In genomic region chr2:157914105-157914764, GRCm38 (mm10) we compare ENCODE assay signal across 9 mouse cellular contexts. TPM values are rescaled to one million over a fixed set of nuclear protein-coding genes. Genes with fewer than 3 reads are reported as not detected.
A peak's percentile ranks its signal among the peaks of the same experiment; 100 is the strongest.
DNase-seq lines count a peak whose midpoint lies in the region; ATAC-seq and TF ChIP-seq lines count a peak whose summit lies in the region.
"Had no signal": no experiment of that assay in that cellular context is flagged by ENCODE, and none has a peak within 500 bp of the region (broad histone marks: within the 10 kb centered on the region; RNA-seq: fewer than 3 reads in every experiment).

Gene Vstm2l, plus strand, starts transcription at chr2:157914653.

- H3K4me2 ChIP-seq in embryonic facial prominence, embryonic 13.5 days, result peak within 1 kb of the TSS; percentile 63
- peak within 1 kb of the TSS; percentile 53 for H3K4me2 ChIP-seq in intestine, embryonic 16.5 days (ENCODE audit: low read depth, low read length)
- peak within 1 kb of the TSS; percentile 56 for H3K4me2 ChIP-seq in midbrain, embryonic 11.5 days
- peak within 1 kb of the TSS; percentile 25; the same call in 1 of the 2 replicates for H3K4me2 ChIP-seq in stomach, postnatal 0 days (replicated peaks; ENCODE audit: low read depth)

- TF ChIP-seq CTCF in stomach, postnatal 0 days (IDR thresholded peaks at IDR 0.05; ENCODE audit: low read depth), result no peak

- 5% methylated on average over 62 of the region's 62 CpGs for WGBS in heart, embryonic 10.5 days
- WGBS in embryonic facial prominence, embryonic 13.5 days, result 3% methylated on average over 60 of the region's 62 CpGs
- WGBS in intestine, embryonic 16.5 days, result 4% methylated on average over 52 of the region's 62 CpGs
- WGBS in midbrain, embryonic 11.5 days, result 2% methylated on average over 52 of the region's 62 CpGs
- WGBS in stomach, postnatal 0 days, result 4% methylated on average over 51 of the region's 62 CpGs

- H3K9me3 ChIP-seq in heart, embryonic 10.5 days, result no peaks in the 10 kb centered on the region
- no peaks in the 10 kb centered on the region for H3K9me3 ChIP-seq in embryonic facial prominence, embryonic 13.5 days
- H3K9me3 ChIP-seq in intestine, embryonic 16.5 days (ENCODE audit: control insufficient read depth, low read length), result no peaks in the 10 kb centered on the region
- H3K9me3 ChIP-seq in midbrain, embryonic 11.5 days (ENCODE audit: control insufficient read depth, low read length), result no peaks in the 10 kb centered on the region
- H3K9me3 ChIP-seq in stomach, postnatal 0 days (ENCODE audit: control insufficient read depth, low read length), result no peaks in the 10 kb centered on the region

- no peak for TF ChIP-seq EP300 in stomach, postnatal 0 days (optimal IDR thresholded peaks at IDR 0.05)

- no peak within 1 kb of the TSS for H3K9ac ChIP-seq in embryonic facial prominence, embryonic 13.5 days
- H3K9ac ChIP-seq in intestine, embryonic 16.5 days (ENCODE audit: low read depth, low read length), result no peak within 1 kb of the TSS
- peak within 1 kb of the TSS; percentile 48 for H3K9ac ChIP-seq in midbrain, embryonic 11.5 days (ENCODE audit: low read length)
- H3K9ac ChIP-seq in stomach, postnatal 0 days (ENCODE audit: low read length), result no peak within 1 kb of the TSS

- no peak for ATAC-seq in embryonic facial prominence, embryonic 13.5 days (ENCODE audit: insufficient number of reproducible peaks, insufficient read depth, low FRiP score, low TSS enrichment, low read depth)
- no peak for ATAC-seq in intestine, embryonic 16.5 days
- peak; percentile 57; the same call in 1 of the 2 replicates for ATAC-seq in midbrain, embryonic 11.5 days (ENCODE audit: low FRiP score)
- ATAC-seq in stomach, postnatal 0 days (ENCODE audit: low FRiP score, low TSS enrichment), result no peak

- peak within 1 kb of the TSS; percentile 54 for H3K4me3 ChIP-seq in heart, embryonic 10.5 days
- peak within 1 kb of the TSS; percentile 43 for H3K4me3 ChIP-seq in embryonic facial prominence, embryonic 13.5 days
- peak within 1 kb of the TSS; percentile 38 for H3K4me3 ChIP-seq in intestine, embryonic 16.5 days (ENCODE audit: low read length)
- H3K4me3 ChIP-seq in midbrain, embryonic 11.5 days (ENCODE audit: low read depth, low read length), result peak within 1 kb of the TSS; percentile 38
- no peak within 1 kb of the TSS for H3K4me3 ChIP-seq in stomach, postnatal 0 days (ENCODE audit: low read depth, low read length)

- no peak within 1 kb of the TSS for H3K27ac ChIP-seq in heart, embryonic 10.5 days
- no peak within 1 kb of the TSS for H3K27ac ChIP-seq in embryonic facial prominence, embryonic 13.5 days
- no peak within 1 kb of the TSS for H3K27ac ChIP-seq in intestine, embryonic 16.5 days (ENCODE audit: low read length)
- H3K27ac ChIP-seq in midbrain, embryonic 11.5 days (ENCODE audit: low read depth, low read length), result no peak within 1 kb of the TSS
- H3K27ac ChIP-seq in stomach, postnatal 0 days (replicated peaks), result no peak within 1 kb of the TSS

- H3K36me3 ChIP-seq in heart, embryonic 10.5 days, result no peaks in the 10 kb centered on the region
- H3K36me3 ChIP-seq in embryonic facial prominence, embryonic 13.5 days, result no peaks in the 10 kb centered on the region
- no peaks in the 10 kb centered on the region for H3K36me3 ChIP-seq in intestine, embryonic 16.5 days (ENCODE audit: control insufficient read depth, insufficient read depth, low read length)
- H3K36me3 ChIP-seq in midbrain, embryonic 11.5 days (ENCODE audit: control insufficient read depth, insufficient read depth, low read length), result no peaks in the 10 kb centered on the region
- H3K36me3 ChIP-seq in stomach, postnatal 0 days (ENCODE audit: control insufficient read depth, insufficient read depth, low read length), result no peaks in the 10 kb centered on the region

- H3K4me1 ChIP-seq in heart, embryonic 10.5 days, result peaks cover 7% of the 10 kb centered on the region
- H3K4me1 ChIP-seq in embryonic facial prominence, embryonic 13.5 days, result peaks cover 9% of the 10 kb centered on the region
- H3K4me1 ChIP-seq in intestine, embryonic 16.5 days (ENCODE audit: control insufficient read depth, insufficient read depth, low read length), result peaks cover 6% of the 10 kb centered on the region
- H3K4me1 ChIP-seq in midbrain, embryonic 11.5 days (ENCODE audit: control insufficient read depth, insufficient read depth, low read length), result peaks cover 3% of the 10 kb centered on the region
- H3K4me1 ChIP-seq in stomach, postnatal 0 days (replicated peaks; ENCODE audit: control insufficient read depth, insufficient read depth), result no peaks in the 10 kb centered on the region

- peaks cover 74% of the 10 kb centered on the region for H3K27me3 ChIP-seq in heart, embryonic 10.5 days (ENCODE audit: insufficient read depth, poor library complexity, severe bottlenecking)
- H3K27me3 ChIP-seq in embryonic facial prominence, embryonic 13.5 days, result peaks cover 62% of the 10 kb centered on the region
- peaks cover 46% of the 10 kb centered on the region for H3K27me3 ChIP-seq in intestine, embryonic 16.5 days (replicated peaks; ENCODE audit: control insufficient read depth, insufficient read depth, low read length)
- H3K27me3 ChIP-seq in midbrain, embryonic 11.5 days (ENCODE audit: control insufficient read depth, insufficient read depth, low read length), result peaks cover 29% of the 10 kb centered on the region
- H3K27me3 ChIP-seq in stomach, postnatal 0 days (ENCODE audit: control insufficient read depth, insufficient read depth, low read length), result peaks cover 11% of the 10 kb centered on the region

- no peak for DNase-seq in heart, embryonic 10.5 days (ENCODE audit: low spot score)
- no peak for DNase-seq in heart, adult 18-20 months
- peak; percentile 58 for DNase-seq in MN1 (ENCODE audit: low spot score)
- DNase-seq in midbrain, embryonic 11.5 days (ENCODE audit: low spot score, missing footprints), result peak; percentile 92
- DNase-seq in stomach, postnatal 0 days (ENCODE audit: low spot score), result no peak
- no peak for DNase-seq in yolk sac, embryonic 10.5 days (ENCODE audit: low spot score)

RNA-seq across cellular contexts. Expression of gene Vstm2l, which starts in this region (rescaled TPM):
- 0.09 TPM in 1 of 2 replicates, not detected in the other for polyA plus RNA-seq in heart, embryonic 10.5 days (2016; fragmentation: Nextera tagmentation; extraction: Ambion mirVana)
- total RNA-seq in heart, adult 18-20 months (2021), result under 1 TPM; 0.33 to 0.52 TPM
- polyA plus RNA-seq in embryonic facial prominence, embryonic 13.5 days (2015; fragmentation: Nextera tagmentation; extraction: Ambion mirVana), result 0.39 and 0.49 TPM in 2 replicates
- polyA plus RNA-seq in intestine, embryonic 16.5 days (2015; fragmentation: Nextera tagmentation; extraction: Ambion mirVana), result 0.10 TPM in 1 of 2 replicates, not detected in the other
- polyA plus RNA-seq in midbrain, embryonic 11.5 days (2014; fragmentation: Nextera tagmentation; extraction: Ambion mirVana), result 3.4 and 3.5 TPM in 2 replicates
- 0.53 and 0.63 TPM in 2 replicates for polyA plus RNA-seq in stomach, postnatal 0 days (2015; fragmentation: Nextera tagmentation; extraction: Ambion mirVana)
- polyA plus RNA-seq: C2C12 had no signal

Comparison
In these comparisons a context has a peak if more than half of its experiments do, and no peak if none do; other contexts are left out.
1. DNase-seq: peak in MN1 (single experiment) and midbrain, embryonic 11.5 days (single experiment); none in heart, embryonic 10.5 days (single experiment), heart, adult 18-20 months (0 of 2), stomach, postnatal 0 days (single experiment) and yolk sac, embryonic 10.5 days (single experiment).
2. Peak in every context shown above with its lines, with median percentiles within 50 percentile points of each other: H3K4me2 ChIP-seq.